22 mouse cellular contexts compared by ENCODE assay signal in the genomic region with DNA sequence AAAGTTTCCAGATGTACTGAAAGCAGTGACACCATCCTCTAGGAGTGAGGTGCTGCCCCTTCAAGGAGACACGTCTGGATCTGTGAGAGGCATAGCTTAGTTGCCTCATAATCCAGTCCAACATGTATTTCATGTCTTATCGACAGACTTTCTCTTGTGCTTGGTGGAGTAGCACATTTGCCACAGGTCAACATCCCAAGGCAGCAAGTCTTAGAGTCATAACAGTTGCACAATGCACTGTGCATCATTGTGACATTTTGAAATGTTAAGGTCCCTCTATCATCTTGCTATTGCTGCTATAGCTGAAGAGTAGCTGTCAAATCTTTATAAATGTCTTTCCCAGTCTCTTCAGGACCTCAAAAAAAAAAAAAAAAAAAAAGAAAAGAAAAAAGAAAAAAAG.
DNase-seq lines count a peak whose midpoint lies in the region; ATAC-seq lines count a peak whose summit lies in the region.
"Had no signal": no experiment of that assay in that cellular context is flagged by ENCODE, and none has a peak within 500 bp of the region (broad histone marks: within the 10 kb centered on the region; RNA-seq: fewer than 3 reads in every experiment).

No protein-coding gene starts in this region.

- WGBS in kidney, embryonic 14.5 days, result 82% methylated on average over 2 of the region's 2 CpGs

- no peaks in the 10 kb centered on the region for H3K9me3 ChIP-seq in kidney, embryonic 14.5 days (ENCODE audit: control insufficient read depth, low read length)
- H3K9me3 ChIP-seq: embryonic facial prominence, embryonic 12.5 days; embryonic facial prominence, embryonic 15.5 days; forebrain, embryonic 12.5 days; forebrain, embryonic 15.5 days; heart, embryonic 10.5 days; hindbrain, embryonic 12.5 days; hindbrain, embryonic 15.5 days had no signal

- H3K27ac ChIP-seq in kidney, embryonic 14.5 days (ENCODE audit: low read depth, low read length), result no peak overlapping the region
- H3K27ac ChIP-seq: embryonic facial prominence, embryonic 12.5 days; embryonic facial prominence, embryonic 15.5 days; forebrain, embryonic 12.5 days; forebrain, embryonic 15.5 days; heart, adult 2 months; heart, embryonic 10.5 days; hindbrain, embryonic 12.5 days; hindbrain, embryonic 15.5 days had no signal

- H3K36me3 ChIP-seq in kidney, embryonic 14.5 days (ENCODE audit: control insufficient read depth, insufficient read depth, low read length), result no peaks in the 10 kb centered on the region
- H3K36me3 ChIP-seq: embryonic facial prominence, embryonic 12.5 days; embryonic facial prominence, embryonic 15.5 days; forebrain, embryonic 12.5 days; forebrain, embryonic 15.5 days; heart, embryonic 10.5 days; hindbrain, embryonic 12.5 days; hindbrain, embryonic 15.5 days had no signal

- ATAC-seq in kidney, embryonic 14.5 days (ENCODE audit: low FRiP score, low TSS enrichment), result no peak
- ATAC-seq: CD4-positive, CD25-positive, alpha-beta regulatory T cell, adult 4 months; forebrain, embryonic 15.5 days; intestine, postnatal 0 days had no signal

- no peak overlapping the region for H3K4me2 ChIP-seq in kidney, embryonic 14.5 days (replicated peaks; ENCODE audit: low read depth, low read length)
- H3K4me2 ChIP-seq: embryonic facial prominence, embryonic 12.5 days; embryonic facial prominence, embryonic 15.5 days; forebrain, embryonic 12.5 days; forebrain, embryonic 15.5 days; hindbrain, embryonic 12.5 days; hindbrain, embryonic 15.5 days had no signal

- no peaks in the 10 kb centered on the region for H3K27me3 ChIP-seq in kidney, embryonic 14.5 days (ENCODE audit: control insufficient read depth, insufficient read depth, low read length)
- H3K27me3 ChIP-seq: embryonic facial prominence, embryonic 12.5 days; embryonic facial prominence, embryonic 15.5 days; forebrain, embryonic 12.5 days; forebrain, embryonic 15.5 days; hindbrain, embryonic 12.5 days; hindbrain, embryonic 15.5 days had no signal

- no peak overlapping the region for H3K9ac ChIP-seq in kidney, embryonic 14.5 days (ENCODE audit: low read depth, low read length)
- H3K9ac ChIP-seq: embryonic facial prominence, embryonic 12.5 days; embryonic facial prominence, embryonic 15.5 days; forebrain, embryonic 12.5 days; forebrain, embryonic 15.5 days; hindbrain, embryonic 12.5 days; hindbrain, embryonic 15.5 days had no signal

- no peak overlapping the region for H3K4me3 ChIP-seq in kidney, embryonic 14.5 days (ENCODE audit: low read length)
- H3K4me3 ChIP-seq: embryonic facial prominence, embryonic 12.5 days; embryonic facial prominence, embryonic 15.5 days; forebrain, embryonic 12.5 days; forebrain, embryonic 15.5 days; heart, adult 2 months; heart, embryonic 10.5 days; hindbrain, embryonic 12.5 days; hindbrain, embryonic 15.5 days had no signal

- H3K4me1 ChIP-seq in kidney, embryonic 14.5 days (ENCODE audit: control insufficient read depth, insufficient read depth, low read length), result peaks cover 2% of the 10 kb centered on the region; the same call in 1 of the 2 replicates
- H3K4me1 ChIP-seq: embryonic facial prominence, embryonic 15.5 days; forebrain, embryonic 12.5 days; forebrain, embryonic 15.5 days; hindbrain, embryonic 12.5 days; hindbrain, embryonic 15.5 days had no signal

- peak; percentile 69 for DNase-seq in adrenal gland, adult 2 months
- DNase-seq in adrenal gland, postnatal 4 days (ENCODE audit: low spot score in 2 of 2), result no peak
- DNase-seq in 416B (ENCODE audit: low read depth), result peak; percentile 11
- peak; percentile 19 for DNase-seq in adrenal gland, postnatal 14 days
- peak; percentile 14 for DNase-seq in gonadal fat pad, adult 2 months (ENCODE audit: low read depth)
- no peak for DNase-seq in spleen, adult 18-20 months
- DNase-seq: cerebellum, adult 11 months; cerebellum, adult 2 months; cerebellum, adult 9-11 months; cerebellum, postnatal 25 days; gastrocnemius, postnatal 25 days; heart, adult 2 months had no signal

Comparison
In these comparisons a context has a peak if more than half of its experiments do, and no peak if none do; other contexts are left out.
1. DNase-seq: peak in adrenal gland, adult 2 months (single experiment), 416B (single experiment), adrenal gland, postnatal 14 days (single experiment) and gonadal fat pad, adult 2 months (single experiment); none in adrenal gland, postnatal 4 days (0 of 2) and spleen, adult 18-20 months (0 of 2).